Mouse (Mus musculus) cerebellum, adult 9-11 months (tissue): Measurements from ENCODE around the gene Kcnk12.

Experiments used
- DNase-seq: peaks from one replicate; pipeline ENCODE4 v3.0.0; 2022

The Kcnk12 gene

DNA sequence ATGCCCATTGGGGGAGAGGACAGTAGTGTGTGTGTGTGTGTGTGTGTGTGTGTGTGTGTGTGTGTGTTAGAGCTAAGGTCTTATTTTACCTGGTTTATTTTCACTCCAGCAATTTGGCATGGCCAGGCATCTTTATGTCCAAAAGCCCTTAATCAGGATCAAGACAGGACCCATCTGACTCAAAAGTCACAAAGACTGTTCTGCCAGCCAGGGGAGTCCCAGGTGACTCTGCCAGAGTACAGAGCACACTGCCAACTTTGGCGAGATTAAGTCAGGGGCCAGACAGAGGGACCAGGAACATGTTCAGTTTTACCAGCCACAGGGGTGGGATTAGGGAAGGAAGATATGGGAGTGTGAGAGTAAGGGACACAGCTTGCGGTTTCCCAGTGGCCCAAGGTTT, 12.9 kb downstream of the Kcnk12 start:
- DNase-seq = peak; percentile 63

DNA sequence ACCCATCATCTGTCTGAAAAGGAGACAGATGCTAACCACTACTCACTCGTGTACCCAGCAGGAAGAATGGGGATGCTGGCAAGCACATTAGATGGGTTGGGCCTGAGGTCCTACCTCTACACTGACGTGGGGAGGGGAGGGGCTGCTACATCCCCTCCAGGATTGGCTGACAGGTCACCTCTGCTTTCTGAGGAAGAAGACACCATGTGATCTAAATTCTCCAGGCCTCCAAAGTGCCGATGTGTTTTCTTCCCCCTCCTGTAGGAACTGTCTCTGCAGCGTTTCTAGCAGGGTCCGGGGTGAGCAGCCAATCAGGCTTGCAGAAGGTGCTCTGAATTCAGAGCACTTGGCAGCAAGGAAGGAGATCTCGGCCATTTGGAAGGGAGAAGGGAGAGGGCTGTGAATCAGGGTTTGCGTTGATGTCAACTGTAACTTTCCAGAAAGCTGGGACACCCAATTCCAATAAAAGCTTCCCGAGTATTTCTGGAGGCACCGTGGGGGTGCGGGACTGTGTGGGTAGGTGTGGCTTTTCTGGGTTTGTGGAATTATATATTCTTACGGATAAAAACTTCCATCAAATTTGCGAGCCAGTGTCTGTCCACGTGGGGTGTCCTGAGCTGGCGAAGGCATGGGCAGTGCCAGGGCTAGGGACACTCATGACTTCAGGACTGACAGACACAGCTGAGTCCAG, 13.5 kb downstream of the Kcnk12 start:
- DNase-seq = peak; percentile 72

DNA sequence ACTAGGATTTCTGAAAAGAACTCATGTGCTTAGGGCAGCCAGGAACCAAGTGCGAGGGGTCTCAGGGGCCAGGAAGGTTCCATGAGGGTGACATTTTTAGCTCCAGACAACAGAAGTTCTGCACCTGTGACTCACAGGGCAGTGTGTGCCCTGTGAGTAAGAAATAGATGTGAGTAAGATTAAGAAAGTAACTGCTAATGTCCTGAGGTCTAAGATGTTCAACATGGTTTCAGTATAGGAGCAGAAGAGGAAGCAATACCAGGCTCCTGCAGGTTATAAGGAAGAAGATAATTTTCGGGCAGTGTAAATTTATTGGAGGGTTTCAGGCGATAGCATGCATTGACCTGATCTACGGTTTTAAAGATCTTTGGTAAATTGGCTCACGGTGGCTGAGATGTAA, 16.6 kb downstream of the Kcnk12 start:
- DNase-seq = peak; percentile 7

DNA sequence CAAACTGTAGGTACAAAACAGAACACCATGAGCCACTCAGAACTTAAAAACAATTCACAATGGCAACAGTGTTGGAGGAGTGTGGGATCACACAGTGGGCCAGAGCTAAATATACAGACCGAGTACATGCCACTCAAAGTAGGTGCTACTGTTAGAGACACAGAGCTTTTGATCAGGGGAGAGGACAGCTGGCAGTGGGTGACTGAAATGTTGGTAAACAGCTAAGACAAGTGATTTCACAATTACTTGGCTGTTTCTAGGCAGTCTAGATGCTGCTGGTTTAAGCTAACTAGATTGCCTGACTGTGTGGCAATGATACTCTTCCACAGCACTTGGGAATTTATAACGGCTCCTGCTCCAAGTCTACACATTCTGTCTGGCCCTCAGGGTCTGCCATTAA, 17.6 kb downstream of the Kcnk12 start:
- DNase-seq = no peak

DNA sequence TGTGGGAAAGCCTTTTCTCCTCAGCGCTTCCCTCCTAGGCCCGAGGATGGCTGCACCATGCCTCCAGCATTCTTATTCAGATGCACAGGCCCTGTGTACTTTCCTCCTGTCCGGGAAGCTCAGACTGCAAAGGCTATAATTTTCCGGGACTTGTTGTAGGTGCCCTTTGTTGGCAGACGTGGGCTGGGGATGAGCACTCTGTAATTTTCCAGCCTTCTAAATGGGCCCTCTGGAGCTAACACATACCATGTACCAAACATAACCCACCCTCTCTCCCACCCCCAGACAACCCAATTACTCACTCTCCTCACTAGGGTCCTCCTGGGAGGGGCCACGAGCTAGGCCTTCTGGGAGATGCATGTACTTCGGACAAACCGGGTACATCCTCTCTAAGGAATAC, 22.8 kb downstream of the Kcnk12 start:
- DNase-seq = no peak

DNA sequence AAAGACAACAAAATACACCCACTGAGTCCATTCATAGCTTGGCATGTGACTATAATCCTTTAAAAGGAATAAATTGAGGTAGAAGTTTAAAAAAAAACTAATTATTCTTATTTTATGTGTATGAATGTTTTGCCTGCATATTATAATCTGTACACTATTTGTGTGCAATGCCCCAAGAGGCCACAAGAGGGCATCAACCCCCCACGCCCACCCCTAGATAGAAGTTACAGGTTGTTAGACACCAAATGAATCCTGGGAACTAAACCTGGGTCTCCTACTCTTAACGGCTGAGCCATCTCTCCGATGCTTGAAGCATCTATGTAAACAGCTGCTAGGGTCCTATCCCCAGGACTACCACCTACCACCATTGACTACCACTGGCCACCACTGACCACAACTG, 24.6 kb downstream of the Kcnk12 start:
- no peak for DNase-seq

DNA sequence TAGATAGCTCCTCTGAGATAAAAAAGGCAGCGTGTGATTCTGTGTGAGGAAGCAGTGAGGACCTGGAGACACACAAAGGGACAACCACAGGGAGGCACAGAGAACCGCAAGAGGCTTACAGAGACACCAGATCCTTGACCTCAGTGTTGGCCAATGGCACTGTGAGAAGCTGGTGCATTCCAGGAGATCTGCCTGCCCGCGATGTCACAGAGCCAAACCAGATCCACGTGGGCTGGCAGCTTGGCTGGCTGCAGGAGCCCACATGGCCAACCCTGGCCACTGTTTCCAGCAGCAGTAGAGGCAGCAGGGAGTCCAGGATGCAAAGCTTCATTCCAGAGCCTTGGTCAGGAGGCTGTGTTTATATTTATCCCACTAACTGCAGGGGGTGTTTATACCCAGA, 27.0 kb downstream of the Kcnk12 start:
- DNase-seq = peak; percentile 97

DNA sequence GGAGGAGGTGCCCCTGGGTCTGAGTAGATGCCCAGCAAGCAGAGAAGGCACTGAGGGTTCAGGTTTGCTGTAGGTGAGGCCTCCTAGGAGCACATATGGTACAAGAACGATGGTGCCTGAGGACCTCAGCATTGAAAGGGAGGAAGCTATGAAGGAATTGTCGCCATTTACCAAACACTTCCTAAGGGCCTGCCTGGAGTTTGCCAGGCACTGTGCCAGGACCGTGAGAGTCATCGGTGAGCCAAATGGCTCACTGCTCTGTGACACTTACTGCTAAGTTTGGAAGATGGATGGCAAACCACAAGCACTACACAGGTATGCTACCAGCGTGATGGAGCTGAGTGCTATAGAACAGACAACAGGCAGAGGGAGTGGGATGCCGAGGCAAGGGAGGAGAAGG, 30.9 kb downstream of the Kcnk12 start:
- DNase-seq = peak; percentile 61

DNA sequence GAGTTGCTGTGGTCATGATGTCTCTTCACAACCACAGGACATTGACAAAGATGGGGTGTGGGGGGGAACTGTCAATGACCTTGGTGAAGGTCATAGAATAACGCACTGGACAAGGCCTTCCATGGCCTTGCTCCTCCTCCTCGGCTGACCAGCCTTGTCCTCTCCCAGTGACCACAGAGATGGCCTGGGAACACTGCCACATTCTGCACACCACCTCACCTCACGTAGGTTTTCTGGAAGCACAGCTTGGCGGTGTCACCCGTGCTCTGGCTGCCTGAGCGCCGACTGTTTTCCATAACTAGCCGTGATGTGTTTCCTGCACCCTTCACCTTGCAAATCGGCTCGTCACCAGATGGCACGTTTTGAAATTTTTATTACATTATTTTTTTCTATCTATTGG, 32.8 kb downstream of the Kcnk12 start:
- peak; percentile 75 for DNase-seq

DNA sequence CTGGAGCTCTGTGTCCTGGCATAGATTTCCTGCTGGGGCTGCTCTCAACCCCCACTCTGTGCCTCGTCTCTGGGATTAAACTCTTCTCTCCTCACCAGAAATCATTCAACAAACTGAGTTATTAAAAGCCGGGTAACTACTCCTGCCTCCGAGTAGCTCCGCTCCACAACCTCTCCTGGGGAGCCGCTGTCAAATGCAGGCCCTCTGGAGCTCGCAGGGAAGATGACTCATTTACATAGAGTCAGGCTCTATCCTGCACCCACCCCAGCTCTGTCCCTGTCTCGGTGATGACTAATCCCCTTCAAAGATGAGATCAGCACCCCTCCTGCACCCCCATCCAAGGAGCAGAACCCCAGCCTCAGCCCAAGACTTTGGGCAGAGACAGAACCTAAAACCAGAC, 34.6 kb downstream of the Kcnk12 start:
- DNase-seq = no peak

DNA sequence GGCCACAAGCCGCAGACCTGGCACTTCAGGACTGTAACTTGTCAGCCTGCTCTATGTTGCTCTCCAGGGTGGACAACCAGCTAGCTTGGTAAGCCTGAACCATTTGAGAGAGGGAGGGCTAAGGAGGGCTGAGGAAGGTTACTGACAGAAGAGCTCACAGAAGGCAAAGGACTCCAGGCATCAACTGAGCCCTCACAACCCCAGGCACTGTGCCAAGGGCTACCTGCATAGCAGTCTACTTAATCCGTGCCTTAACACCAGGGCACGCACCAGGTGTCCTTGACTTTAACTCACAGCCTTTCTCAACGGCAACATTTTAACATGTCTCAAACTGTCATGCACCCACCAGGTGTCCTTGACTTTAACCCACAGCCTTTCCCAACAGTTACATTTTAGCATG, 37.5 kb downstream of the Kcnk12 start:
- DNase-seq = peak; percentile 75

DNA sequence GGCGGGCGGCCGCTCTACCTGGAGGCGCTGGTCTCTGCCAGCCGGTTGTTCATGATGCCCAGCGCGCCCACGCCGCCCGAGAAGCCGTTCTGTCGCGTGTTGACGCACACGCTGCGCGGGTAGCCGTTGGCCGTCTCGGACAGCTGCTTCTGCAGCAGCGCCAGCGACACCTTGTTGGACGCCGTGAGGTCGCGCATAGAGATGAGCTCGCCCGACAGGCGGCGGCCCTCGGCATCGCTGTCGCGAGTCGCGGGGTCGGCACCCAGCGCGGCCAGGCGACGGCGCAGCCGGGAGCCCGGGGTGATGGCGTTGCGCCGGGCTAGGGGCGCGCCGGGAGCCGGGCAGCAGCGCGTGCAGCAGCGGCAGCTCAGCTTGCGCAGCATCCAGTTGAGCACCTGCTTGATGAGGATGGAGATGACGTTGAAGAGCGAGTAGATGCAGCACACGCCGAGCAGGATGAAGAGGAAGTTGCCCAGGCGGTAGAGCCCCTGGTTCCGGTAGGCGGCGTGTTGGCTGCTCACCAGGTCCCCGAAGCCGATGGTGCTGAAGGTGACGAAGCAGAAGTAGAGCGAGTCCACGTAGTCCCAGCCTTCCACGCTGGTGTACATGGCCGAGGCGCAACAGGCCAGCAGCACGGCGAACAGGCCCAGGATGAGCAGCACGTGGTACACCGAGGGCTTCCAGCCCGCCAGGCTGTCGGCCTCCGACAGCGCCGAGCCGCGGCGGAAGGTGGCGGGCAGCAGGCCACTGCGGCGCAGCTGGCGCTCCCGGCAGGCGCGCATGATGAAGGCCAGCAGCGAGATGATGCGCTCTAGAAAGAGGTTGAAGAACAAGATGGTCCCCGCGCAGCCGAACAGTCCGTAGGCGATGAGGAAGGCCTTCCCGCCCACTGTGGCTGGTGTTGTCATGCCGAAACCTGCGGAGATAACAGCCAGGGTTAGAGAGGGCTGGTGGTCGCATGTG, 51.6 kb downstream of the Kcnk12 start:
- peak; percentile 80 for DNase-seq

DNA sequence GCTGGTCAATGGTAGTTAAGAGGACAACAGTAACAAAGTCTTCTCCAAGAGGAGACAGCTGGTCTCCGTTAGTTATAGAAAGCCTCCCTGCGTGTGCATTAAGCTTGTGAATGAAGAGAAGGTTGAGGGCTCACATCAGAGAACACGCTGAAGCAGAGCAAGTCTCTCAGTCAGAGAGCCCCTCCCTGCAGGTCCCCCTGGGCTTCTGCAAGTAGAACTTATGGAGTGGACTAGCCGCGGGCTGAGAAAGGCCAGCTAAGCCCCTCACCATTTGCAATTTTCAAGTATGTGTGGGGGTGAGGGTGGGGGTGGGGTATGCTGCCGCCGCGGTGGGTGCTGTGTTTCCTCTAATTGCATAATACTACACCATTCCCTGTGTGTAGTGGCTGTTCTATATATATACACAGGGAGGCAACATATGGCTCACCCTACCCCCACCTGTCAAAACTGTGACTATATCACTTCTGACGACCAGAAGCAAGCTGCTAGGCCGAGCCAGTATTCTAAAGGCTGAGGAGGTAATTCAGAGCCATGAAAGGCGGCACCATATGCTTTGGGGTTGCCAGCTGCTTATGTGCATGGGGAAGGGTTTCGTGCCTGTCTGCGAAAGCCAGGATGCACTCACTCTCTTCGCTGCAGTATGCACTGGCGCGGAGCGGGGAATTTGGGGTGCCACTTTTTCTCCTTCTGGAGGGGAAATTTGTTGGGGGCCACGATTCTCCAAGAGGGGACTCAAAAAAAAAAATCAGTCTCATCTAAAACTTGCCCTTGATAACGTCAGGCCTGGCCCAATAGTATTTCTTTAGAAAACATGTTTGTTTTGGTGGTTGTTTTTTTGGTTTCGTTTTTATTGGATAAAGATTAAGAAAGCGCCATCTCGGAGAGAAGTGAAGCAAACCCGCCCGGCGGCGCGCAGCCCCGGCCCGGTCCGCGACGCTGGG, 52.5 kb downstream of the Kcnk12 start:
- peak; percentile 86 for DNase-seq

DNA sequence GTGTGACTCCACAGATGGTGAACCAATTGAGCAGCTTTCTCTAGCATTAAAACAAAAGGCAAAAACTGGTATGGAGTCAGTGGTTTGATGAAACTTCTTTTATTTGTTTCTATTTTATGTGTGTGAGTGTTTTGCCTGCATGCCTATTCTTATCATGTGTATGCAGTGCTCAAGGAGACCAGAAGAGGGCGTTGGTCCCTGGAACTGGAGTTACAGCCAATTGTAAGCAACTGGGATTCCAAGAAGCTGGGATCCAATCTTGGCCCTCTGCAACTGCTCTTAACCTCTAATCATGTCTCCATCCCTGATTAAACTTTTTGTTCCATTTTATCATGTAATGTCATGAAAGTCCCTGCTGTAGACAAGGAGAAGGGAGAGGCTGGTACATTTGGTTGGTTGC, 58.0 kb downstream of the Kcnk12 start:
- no peak for DNase-seq

DNA sequence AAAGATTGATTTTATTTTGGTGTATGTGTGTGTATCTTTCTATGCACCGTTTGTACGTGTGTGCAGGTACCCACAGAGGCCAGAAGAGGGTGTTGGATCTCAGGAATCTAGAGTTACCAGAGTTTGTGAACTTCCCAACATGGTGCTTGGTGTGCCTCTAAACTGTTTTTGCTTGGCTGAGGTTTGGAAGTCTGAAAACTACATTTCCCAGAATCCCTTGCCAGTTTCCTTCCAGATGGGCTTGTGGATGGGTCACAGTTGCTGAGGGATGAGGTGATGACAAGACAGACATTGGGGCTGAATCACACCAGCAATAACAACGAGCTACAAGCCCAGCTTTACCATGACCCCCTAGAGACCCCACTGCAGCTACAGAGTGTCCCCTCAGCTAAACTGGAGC, 60.6 kb downstream of the Kcnk12 start:
- no peak for DNase-seq

DNA sequence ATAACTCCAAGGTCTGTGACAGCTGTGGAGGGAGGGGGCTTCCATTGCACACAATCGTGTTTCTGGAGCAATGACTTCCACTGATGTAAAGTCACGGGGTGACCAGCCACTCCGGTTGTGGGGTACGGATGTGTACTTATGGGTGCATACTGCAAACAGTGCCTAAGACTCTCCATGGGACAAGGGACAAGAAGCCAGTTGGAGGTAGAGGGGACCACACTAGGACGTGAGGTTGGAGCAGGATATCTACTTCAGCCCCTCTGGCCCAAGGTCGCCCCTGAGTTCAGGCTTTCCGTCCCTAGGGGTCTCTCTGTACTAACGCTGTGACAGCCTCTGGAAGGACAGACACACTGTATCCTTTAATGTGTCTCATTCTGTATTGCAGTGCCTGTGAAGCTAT, 63.3 kb downstream of the Kcnk12 start:
- DNase-seq = no peak

DNA sequence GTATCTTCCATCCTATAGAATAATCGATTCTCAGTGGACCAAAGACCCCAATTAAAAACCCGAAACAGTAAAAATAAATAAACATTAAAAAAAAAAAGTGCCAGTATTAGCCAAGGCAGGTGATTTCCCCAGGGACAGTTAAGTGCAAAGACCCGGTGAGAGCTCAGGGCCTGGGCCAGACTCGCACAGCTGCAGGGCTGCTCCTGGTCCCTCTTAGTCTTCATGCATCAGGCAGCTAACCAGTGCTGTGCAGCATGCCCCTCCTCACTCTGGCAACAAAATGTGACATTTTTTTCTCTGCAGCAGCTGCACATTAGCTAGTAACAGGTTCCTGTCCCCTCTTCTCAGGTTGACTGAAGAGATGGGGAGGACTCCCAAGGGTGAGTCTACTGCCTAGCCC, 65.8 kb downstream of the Kcnk12 start:
- DNase-seq = no peak

DNA sequence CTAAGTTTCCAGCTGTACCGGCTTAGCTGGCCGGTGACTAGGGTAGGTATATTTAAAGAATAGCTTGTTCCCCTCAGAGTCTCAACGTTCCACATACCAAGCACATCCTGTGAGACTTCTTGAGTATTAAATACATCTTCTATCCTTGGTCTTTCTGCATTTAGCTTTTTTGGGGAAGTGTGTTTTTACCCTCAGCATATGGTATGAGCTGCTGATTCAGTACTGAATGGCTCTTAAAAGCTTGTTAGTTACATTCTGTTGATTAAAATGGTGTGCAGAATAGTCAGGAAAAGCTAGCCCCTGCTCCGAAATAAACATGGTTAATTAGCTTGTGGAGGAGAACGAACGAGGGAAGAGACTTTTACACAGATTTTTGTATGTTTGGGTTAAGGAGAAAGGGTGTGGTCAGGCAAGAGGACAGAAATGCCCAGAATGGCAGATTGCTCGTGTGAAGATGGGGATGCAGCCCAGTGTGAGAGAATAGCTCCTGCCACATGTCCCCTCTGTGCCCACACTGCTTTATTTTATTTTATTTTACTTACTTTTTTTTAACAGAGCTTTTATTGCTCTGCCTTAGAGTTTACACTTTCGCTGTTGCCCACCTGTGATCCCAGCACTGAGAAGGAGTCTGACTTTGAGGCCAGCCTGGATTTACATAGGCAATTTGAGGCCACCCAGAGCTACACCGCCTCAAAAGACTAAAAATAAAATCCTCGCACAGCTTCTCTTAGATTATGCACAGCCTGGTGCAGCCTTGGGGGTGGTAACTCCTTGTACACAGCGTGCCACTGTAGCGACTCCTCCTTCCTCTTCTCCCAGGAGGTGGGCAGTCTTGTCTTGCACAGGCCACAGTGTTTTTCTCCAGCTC, 71.1 kb downstream of the Kcnk12 start:
- no peak for DNase-seq

DNA sequence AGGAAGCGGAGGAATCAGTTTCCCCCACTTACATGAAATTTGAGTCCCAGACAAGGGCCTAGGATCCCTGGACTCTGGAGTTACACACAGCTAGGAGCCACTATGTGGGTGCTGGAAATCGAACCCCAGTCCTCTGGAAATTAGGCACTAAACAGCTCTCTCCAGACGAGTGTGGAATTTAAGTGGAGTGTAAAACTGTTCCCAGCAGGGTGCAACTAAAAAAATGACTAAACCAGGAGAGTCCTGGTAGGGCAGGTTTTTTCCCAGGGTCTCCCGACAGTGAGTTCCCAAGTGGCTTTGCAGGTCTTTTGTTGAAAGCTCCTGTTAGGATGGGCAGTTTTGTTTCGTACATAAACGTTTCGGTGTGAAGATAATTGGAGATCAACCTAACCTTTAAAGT, 73.1 kb downstream of the Kcnk12 start:
- no peak for DNase-seq

DNA sequence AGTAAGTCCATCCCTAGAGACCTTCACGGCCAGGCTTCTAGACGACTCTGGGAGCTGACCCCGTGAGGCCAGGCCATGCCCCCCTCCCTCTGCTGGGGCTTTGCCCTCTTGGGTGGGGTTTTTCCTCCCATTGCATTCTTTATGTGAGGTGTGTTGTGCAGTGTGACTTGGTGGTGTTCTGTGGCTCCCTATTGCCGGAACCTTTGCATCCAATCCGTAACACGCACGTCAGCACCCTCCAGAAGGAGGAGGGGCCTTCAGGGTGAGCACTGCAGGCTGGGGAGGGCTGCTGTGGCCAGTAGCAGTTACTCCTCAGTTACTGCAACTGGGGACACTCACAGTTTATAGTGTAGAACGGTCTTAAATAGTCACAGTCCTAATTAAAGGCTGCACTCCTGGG, 97.7 kb downstream of the Kcnk12 start:
- DNase-seq = no peak

DNA sequence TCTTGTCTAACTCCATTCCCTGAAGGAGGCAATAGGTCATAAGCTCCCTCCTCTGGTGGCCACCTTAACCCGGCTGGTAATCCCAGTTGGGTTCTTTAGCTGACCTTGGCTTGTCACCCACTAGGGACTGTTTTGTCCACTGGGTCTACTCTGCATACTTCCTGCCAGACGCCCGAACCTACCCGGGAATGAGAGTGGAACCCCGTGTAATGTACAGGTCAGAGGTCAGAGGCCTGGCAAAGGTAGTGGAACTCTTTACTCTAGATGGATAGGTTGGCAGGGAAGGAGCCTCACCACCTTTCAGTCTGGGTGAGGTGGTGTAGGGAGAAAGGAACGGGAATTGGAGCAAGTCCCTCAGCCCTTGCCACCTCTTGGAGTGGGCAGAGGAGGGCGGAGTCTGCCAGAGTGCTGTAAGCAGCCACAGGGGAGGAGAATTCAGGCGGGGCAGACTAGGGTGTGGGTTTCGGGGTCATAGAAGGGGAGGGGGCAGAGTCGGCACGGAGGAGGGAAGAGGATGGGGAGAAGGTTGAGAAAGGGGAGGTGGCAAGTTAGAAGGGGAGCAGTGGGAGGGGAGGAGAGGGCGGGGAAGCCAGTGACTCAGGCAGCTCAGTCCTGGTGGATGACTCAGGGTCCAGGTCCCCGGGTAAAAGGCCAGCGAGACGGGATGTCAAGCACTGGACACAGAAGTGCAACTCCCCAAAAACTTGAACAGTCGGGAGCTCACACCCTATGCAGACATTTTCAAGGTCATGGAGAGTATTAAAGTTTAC, 98.6 kb downstream of the Kcnk12 start:
- no peak for DNase-seq
